Mouse (Mus musculus): Measurements from ENCODE around the gene Pyurf. TPM values are rescaled to one million over a fixed set of nuclear protein-coding genes. Genes with fewer than 3 reads are reported as not detected.

Gene Pyurf
- polyA plus RNA-seq, 1 experiment from 2014 or later = 18.6 TPM

GRCm38 (mm10) chr6:57639531-57639930 is 52.3 kb downstream of the Pyurf start:
- DNase-seq (ENCODE audit: extremely low spot score, low spot score) = no peak
- 36% methylated on average over 1 of the region's 1 CpGs for WGBS
- no peaks in the 10 kb centered on the region for H3K27me3 ChIP-seq (ENCODE audit: poor library complexity, severe bottlenecking)
- no peaks in the 10 kb centered on the region for H3K9me3 ChIP-seq
- no peak overlapping the region for H3K27ac ChIP-seq
- H3K4me1 ChIP-seq = no peaks in the 10 kb centered on the region
- H3K4me3 ChIP-seq = no peak overlapping the region
- H3K36me3 ChIP-seq (replicated peaks) = no peaks in the 10 kb centered on the region

Other genes starting within 250 kb of the Pyurf start
- gene Ppm1k, start 156.6 kb downstream of the Pyurf start, polyA plus RNA-seq (2016; fragmentation: Nextera tagmentation; extraction: Ambion mirVana) = 4.1 TPM in 2 replicates
- gene Herc6, start 111.1 kb downstream of the Pyurf start, polyA plus RNA-seq (2016; fragmentation: Nextera tagmentation; extraction: Ambion mirVana) = 3.1 and 3.8 TPM in 2 replicates
- gene Lancl2, start 10.5 kb upstream of the Pyurf start, polyA plus RNA-seq (2016; fragmentation: Nextera tagmentation; extraction: Ambion mirVana) = 40.8 and 46.4 TPM in 2 replicates
- gene Vopp1, start 133.1 kb upstream of the Pyurf start, polyA plus RNA-seq (2016; fragmentation: Nextera tagmentation; extraction: Ambion mirVana) = 59.8 and 60.7 TPM in 2 replicates
- not detected in 2 replicates for gene Vmn1r21, start 158.3 kb upstream of the Pyurf start, polyA plus RNA-seq (2016; fragmentation: Nextera tagmentation; extraction: Ambion mirVana)
- not detected in 2 replicates for gene Vmn1r22, start 215.9 kb upstream of the Pyurf start, polyA plus RNA-seq (2016; fragmentation: Nextera tagmentation; extraction: Ambion mirVana)
- not detected in 2 replicates for gene Vmn1r23, start 234.8 kb upstream of the Pyurf start, polyA plus RNA-seq (2016; fragmentation: Nextera tagmentation; extraction: Ambion mirVana)